Mouse (Mus musculus): ENCODE measurements at regions not wholly inside any gene's neighbourhood (a gene's known extent, or its start where the extent isn't known, plus 50 kb on each side); places are given as distances from the start of the nearest gene placed in this dataset.

DNA sequence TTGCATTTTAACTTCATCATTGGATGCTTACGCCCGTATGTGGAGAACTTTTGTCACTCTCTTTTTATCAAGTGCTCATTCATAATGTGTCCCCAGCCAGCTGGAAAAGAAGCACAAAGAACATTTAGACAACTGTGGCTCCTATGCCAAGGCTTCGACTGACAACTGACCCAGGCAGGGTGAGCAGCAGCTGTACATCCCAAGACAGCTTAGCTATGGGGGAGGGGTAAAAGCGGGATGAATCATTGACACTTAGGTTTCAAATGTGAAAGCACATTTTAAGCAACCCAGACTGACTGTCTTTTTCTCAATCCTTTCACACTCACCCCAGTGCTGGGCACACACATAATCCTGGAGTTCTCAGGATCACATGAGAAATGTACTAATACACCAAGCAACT is 178.4 kb downstream of the Ins1 start:
- DNase-seq (ENCODE audit: low spot score), result no peak
- TF ChIP-seq CTCF (IDR thresholded peaks at IDR 0.05), result no peak

GRCm38 (mm10) chr19:52448931-52449330 is 184.8 kb downstream of the Ins1 start:
- Histone ChIP-seq H3K4me1 (ENCODE audit: insufficient read depth, low read length) (no peaks in the 10 kb centered on the region), H3K4me3 (ENCODE audit: low read depth, low read length) (no peak overlapping the region), H3K36me3 (ENCODE audit: insufficient read depth, low read length) (no peaks in the 10 kb centered on the region), H3K27ac (ENCODE audit: low read depth, low read length) (no peak overlapping the region), H3K4me2 (ENCODE audit: low read depth, low read length, poor library complexity, severe bottlenecking) (no peak overlapping the region), H3K9ac (replicated peaks; ENCODE audit: low read length, poor library complexity, severe bottlenecking) (no peak overlapping the region), H3K27me3 (ENCODE audit: insufficient read depth, low read length) (no peaks in the 10 kb centered on the region), H3K9me3 (ENCODE audit: low read length) (no peaks in the 10 kb centered on the region)
- WGBS, result 96% methylated on average over 4 of the region's 4 CpGs
- ATAC-seq (ENCODE audit: low FRiP score) (no peak), DNase-seq (ENCODE audit: low spot score) (no peak)
- TF ChIP-seq CTCF (IDR thresholded peaks at IDR 0.05), result no peak

More for the DNA sequence above, 178.4 kb downstream of the Ins1 start:
- no peak overlapping the region for H3K9ac ChIP-seq (replicated peaks; ENCODE audit: low read length, poor library complexity, severe bottlenecking)
- H3K4me1 ChIP-seq (ENCODE audit: insufficient read depth, low read length), result no peaks in the 10 kb centered on the region
- no peak overlapping the region for H3K4me3 ChIP-seq (ENCODE audit: low read depth, low read length)
- no peak for ATAC-seq (ENCODE audit: low FRiP score)
- no peak overlapping the region for H3K4me2 ChIP-seq (ENCODE audit: low read depth, low read length, poor library complexity, severe bottlenecking)
- WGBS, result 73% methylated on average over 4 of the region's 4 CpGs
- H3K9me3 ChIP-seq (ENCODE audit: low read length), result no peaks in the 10 kb centered on the region
- no peaks in the 10 kb centered on the region for H3K27me3 ChIP-seq (ENCODE audit: insufficient read depth, low read length)
- H3K27ac ChIP-seq (ENCODE audit: low read depth, low read length), result no peak overlapping the region
- no peaks in the 10 kb centered on the region for H3K36me3 ChIP-seq (ENCODE audit: insufficient read depth, low read length)

DNA sequence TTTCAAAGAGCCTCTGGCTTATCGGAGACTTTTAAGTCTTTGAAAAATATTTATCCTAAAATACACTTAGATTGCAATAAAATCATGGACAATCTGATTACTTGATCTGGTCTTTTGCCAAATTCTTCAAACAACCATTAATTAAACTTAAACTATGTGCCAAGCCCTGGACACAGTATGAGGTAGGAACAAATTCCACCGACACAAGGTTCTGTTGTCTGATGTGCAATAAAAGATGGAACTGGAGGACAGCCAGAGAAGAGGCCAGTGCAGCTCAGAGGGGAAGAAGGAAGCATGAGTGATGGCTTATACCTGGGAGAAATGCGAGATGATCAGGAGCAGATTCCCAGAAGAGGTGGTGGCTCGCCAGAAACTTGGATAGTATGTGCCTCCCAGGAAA is 185.3 kb downstream of the Ins1 start:
- Histone ChIP-seq H3K9me3 (ENCODE audit: low read length) (no peaks in the 10 kb centered on the region), H3K4me3 (ENCODE audit: low read depth, low read length) (no peak overlapping the region), H3K4me1 (ENCODE audit: insufficient read depth, low read length) (no peaks in the 10 kb centered on the region), H3K27me3 (ENCODE audit: insufficient read depth, low read length) (no peaks in the 10 kb centered on the region), H3K4me2 (ENCODE audit: low read depth, low read length, poor library complexity, severe bottlenecking) (no peak overlapping the region), H3K27ac (ENCODE audit: low read depth, low read length) (no peak overlapping the region), H3K9ac (replicated peaks; ENCODE audit: low read length, poor library complexity, severe bottlenecking) (no peak overlapping the region), H3K36me3 (ENCODE audit: insufficient read depth, low read length) (no peaks in the 10 kb centered on the region)
- no peak for ATAC-seq (ENCODE audit: low FRiP score)
- no peak for TF ChIP-seq CTCF (IDR thresholded peaks at IDR 0.05)
- 78% methylated on average over 4 of the region's 4 CpGs for whole genome bisulfite sequencing
- no peak for DNase-seq (ENCODE audit: low spot score)
